Mouse (Mus musculus) MEL (cell line): ENCODE measurements around the gene Spsb1. TPM values are rescaled to one million over a fixed set of nuclear protein-coding genes. Genes with fewer than 3 reads are reported as not detected.

Source experiments
- DNase-seq: peaks from one replicate; pipeline ENCODE4 v3.0.0; 2011; ENCODE audit warnings: low read depth, low spot score
- H3K27ac ChIP-seq: 2 replicates; pipeline ENCODE4 v1.5.1; 2012; ENCODE audit warnings: low read depth, mild to moderate bottlenecking, control low read depth, low read length, moderate library complexity; ENCODE audit not compliant: control insufficient read depth
- H3K27me3 ChIP-seq, 2 experiments: fragments of 150-350 bp in 1 of 2; sonication (generic) in 1 of 2; 2 replicates each; pipeline ENCODE4 v1.6.1; 2012; ENCODE audit warnings: low read length in 2 of 2, mild to moderate bottlenecking in 2 of 2, improper control_type of control experiment in 1 of 2, moderate library complexity in 1 of 2; ENCODE audit not compliant: insufficient read depth in 2 of 2, control insufficient read depth in 1 of 2
- H3K36me3 ChIP-seq, 2 experiments: 2 replicates each; pipeline ENCODE4 v1.6.1; 2012 to 2014; ENCODE audit warnings: low read length in 2 of 2, improper control_type of control experiment in 1 of 2, inconsistent platforms in 1 of 2, mild to moderate bottlenecking in 1 of 2; ENCODE audit not compliant: insufficient read depth in 2 of 2, control insufficient read depth in 1 of 2
- H3K4me1 ChIP-seq, 2 experiments: fragments of 150-350 bp in 1 of 2; sonication (generic) in 1 of 2; 2 replicates each; pipeline ENCODE4 v1.6.1; 2012; ENCODE audit warnings: low read length in 2 of 2, improper control_type of control experiment in 1 of 2, mild to moderate bottlenecking in 1 of 2; ENCODE audit not compliant: insufficient read depth in 2 of 2, control insufficient read depth in 1 of 2
- H3K4me3 ChIP-seq, 2 experiments: fragments of 150-350 bp in 1 of 2; sonication (generic) in 1 of 2; 2 replicates each; pipeline ENCODE4 v1.5.1; 2012; ENCODE audit warnings: low read depth in 2 of 2, low read length in 2 of 2, mild to moderate bottlenecking in 2 of 2, moderate library complexity in 2 of 2, control low read depth in 1 of 2, improper control_type of control experiment in 1 of 2; ENCODE audit not compliant: control insufficient read depth in 1 of 2, insufficient read depth in 1 of 2
- H3K79me2 ChIP-seq: 2 replicates; pipeline ENCODE4 v1.6.1; 2012; ENCODE audit warnings: mild to moderate bottlenecking, low read length, moderate library complexity; ENCODE audit not compliant: control insufficient read depth, poor library complexity, insufficient read depth
- H3K9ac ChIP-seq: 2 replicates; pipeline ENCODE4 v1.6.1; 2012; ENCODE audit warnings: low read depth, mild to moderate bottlenecking, control low read depth, low read length, moderate library complexity; ENCODE audit not compliant: control insufficient read depth, poor library complexity, severe bottlenecking
- H3K9me3 ChIP-seq: fragments of 150-350 bp; sonication (generic); replicated peaks from 2 replicates; pipeline ENCODE4 v1.6.1; 2012; ENCODE audit warnings: mild to moderate bottlenecking, low read length, improper control_type of control experiment, moderate library complexity; ENCODE audit not compliant: insufficient read depth
- BHLHE40 ChIP-seq: IDR thresholded peaks from 2 replicates; pipeline ENCODE4 v1.6.1; 2012; ENCODE audit warnings: low read depth, mild to moderate bottlenecking, inconsistent platforms, low read length, improper control_type of control experiment, borderline replicate concordance
- CHD1 ChIP-seq: IDR thresholded peaks from 2 replicates; pipeline ENCODE4 v1.6.1; 2012; ENCODE audit warnings: low read depth, mild to moderate bottlenecking, inconsistent platforms, low read length, improper control_type of control experiment
- CHD2 ChIP-seq: IDR thresholded peaks from 2 replicates; pipeline ENCODE4 v1.6.1; 2011; ENCODE audit warnings: low read length, improper control_type of control experiment
- CTCF ChIP-seq, 3 experiments: IDR thresholded peaks in 2 of 3; conservative IDR thresholded peaks in 1 of 3; 2 replicates each; pipeline ENCODE4 v1.5.1; 2011 to 2012; ENCODE audit warnings: low read length in 3 of 3, low read depth in 2 of 3, mild to moderate bottlenecking in 2 of 3, improper control_type of control experiment in 1 of 3, inconsistent platforms in 1 of 3, mixed read lengths in 1 of 3, moderate library complexity in 1 of 3; ENCODE audit not compliant: control insufficient read depth in 1 of 3, insufficient read depth in 1 of 3, poor library complexity in 1 of 3, severe bottlenecking in 1 of 3
- ELF1 ChIP-seq: IDR thresholded peaks from 2 replicates; pipeline ENCODE4 v1.6.1; 2014; ENCODE audit warnings: low read depth, mild to moderate bottlenecking, inconsistent platforms, low read length, improper control_type of control experiment, moderate library complexity
- EP300 ChIP-seq, 2 experiments: IDR thresholded peaks; 2 replicates each; pipeline ENCODE4 v1.6.1; 2011; ENCODE audit warnings: improper control_type of control experiment in 2 of 2, low read length in 2 of 2, low read depth in 1 of 2, mild to moderate bottlenecking in 1 of 2
- ETS1 ChIP-seq: IDR thresholded peaks from 2 replicates; pipeline ENCODE4 v1.6.1; 2012; ENCODE audit warnings: low read depth, mild to moderate bottlenecking, inconsistent platforms, low read length, improper control_type of control experiment, moderate library complexity
- GABPA ChIP-seq: IDR thresholded peaks from 2 replicates; pipeline ENCODE4 v1.6.1; 2012; ENCODE audit warnings: low read depth, mild to moderate bottlenecking, inconsistent platforms, low read length, improper control_type of control experiment, moderate library complexity
- GATA1 ChIP-seq: IDR thresholded peaks from 2 replicates; pipeline ENCODE4 v1.6.1; 2011; ENCODE audit warnings: low read depth, low read length, improper control_type of control experiment
- JUND ChIP-seq: IDR thresholded peaks from 2 replicates; pipeline ENCODE4 v1.6.1; 2011; ENCODE audit warnings: low read depth, mild to moderate bottlenecking, improper control_type of control experiment, low read length
- KAT2A ChIP-seq: conservative IDR thresholded peaks from 2 replicates; pipeline ENCODE4 v1.6.1; 2012; ENCODE audit warnings: low read depth, low read length, improper control_type of control experiment, inconsistent platforms
- MAFK ChIP-seq: IDR thresholded peaks from 2 replicates; pipeline ENCODE4 v1.6.1; 2011; ENCODE audit warnings: low read depth, mild to moderate bottlenecking, low read length, improper control_type of control experiment, borderline replicate concordance
- MAZ ChIP-seq: IDR thresholded peaks from 2 replicates; pipeline ENCODE4 v1.6.1; 2012; ENCODE audit warnings: low read depth, mild to moderate bottlenecking, inconsistent platforms, low read length, improper control_type of control experiment
- MXI1 ChIP-seq: IDR thresholded peaks from 2 replicates; pipeline ENCODE4 v1.6.1; 2011; ENCODE audit warnings: mild to moderate bottlenecking, low read depth, low read length, improper control_type of control experiment
- MYB ChIP-seq: IDR thresholded peaks from 2 replicates; pipeline ENCODE4 v1.6.1; 2011; ENCODE audit warnings: mild to moderate bottlenecking, low read depth, low read length, improper control_type of control experiment
- MYC ChIP-seq: IDR thresholded peaks from 2 replicates; pipeline ENCODE4 v1.6.1; 2011; ENCODE audit warnings: low read depth, mild to moderate bottlenecking, low read length, improper control_type of control experiment, moderate library complexity
- NRF1 ChIP-seq: IDR thresholded peaks from 2 replicates; pipeline ENCODE4 v1.6.1; 2014; ENCODE audit warnings: low read depth, mild to moderate bottlenecking, inconsistent platforms, low read length, improper control_type of control experiment, moderate library complexity; ENCODE audit not compliant: poor library complexity, insufficient read depth, severe bottlenecking
- POLR2A ChIP-seq, 2 experiments: IDR thresholded peaks; 2 replicates each; pipeline ENCODE4 v1.6.1; 2011 to 2012; ENCODE audit warnings: low read length in 2 of 2, mild to moderate bottlenecking in 2 of 2, control low read depth in 1 of 2, improper control_type of control experiment in 1 of 2, low read depth in 1 of 2, moderate library complexity in 1 of 2; ENCODE audit not compliant: control insufficient read depth in 1 of 2, insufficient read depth in 1 of 2, poor library complexity in 1 of 2
- RCOR1 ChIP-seq: IDR thresholded peaks from 2 replicates; pipeline ENCODE4 v1.6.1; 2012; ENCODE audit warnings: low read depth, mild to moderate bottlenecking, inconsistent platforms, low read length, improper control_type of control experiment
- SIN3A ChIP-seq: IDR thresholded peaks from 2 replicates; pipeline ENCODE4 v1.6.1; 2012; ENCODE audit warnings: low read length, improper control_type of control experiment, inconsistent platforms
- SMC3 ChIP-seq: IDR thresholded peaks from 2 replicates; pipeline ENCODE4 v1.6.1; 2011; ENCODE audit warnings: low read depth, low read length, improper control_type of control experiment
- TAL1 ChIP-seq: IDR thresholded peaks from 2 replicates; pipeline ENCODE4 v1.6.1; 2012; ENCODE audit warnings: mild to moderate bottlenecking, inconsistent platforms, low read length, moderate library complexity, mixed read lengths
- TBP ChIP-seq: IDR thresholded peaks from 2 replicates; pipeline ENCODE4 v1.8.0; 2011; ENCODE audit warnings: low read depth, low read length, improper control_type of control experiment
- UBTF ChIP-seq: IDR thresholded peaks from 2 replicates; pipeline ENCODE4 v1.6.1; 2012; ENCODE audit warnings: low read depth, mild to moderate bottlenecking, inconsistent platforms, low read length, improper control_type of control experiment, moderate library complexity, borderline replicate concordance; ENCODE audit not compliant: insufficient read depth
- USF1 ChIP-seq: IDR thresholded peaks from 2 replicates; pipeline ENCODE4 v1.6.1; 2014; ENCODE audit warnings: low read depth, mild to moderate bottlenecking, inconsistent platforms, low read length, improper control_type of control experiment, moderate library complexity
- USF2 ChIP-seq, 2 experiments: IDR thresholded peaks; 2 replicates each; pipeline ENCODE4 v1.6.1; 2011 to 2012; ENCODE audit warnings: improper control_type of control experiment in 2 of 2, low read length in 2 of 2, borderline replicate concordance in 1 of 2, inconsistent platforms in 1 of 2, low read depth in 1 of 2, mild to moderate bottlenecking in 1 of 2; ENCODE audit not compliant: insufficient read depth in 1 of 2
- ZC3H11A ChIP-seq: IDR thresholded peaks from 2 replicates; pipeline ENCODE4 v1.6.1; 2012; ENCODE audit warnings: low read depth, mild to moderate bottlenecking, inconsistent platforms, low read length, improper control_type of control experiment
- ZMIZ1 ChIP-seq: IDR thresholded peaks from 2 replicates; pipeline ENCODE4 v1.6.1; 2012; ENCODE audit warnings: low read depth, mild to moderate bottlenecking, inconsistent platforms, low read length, improper control_type of control experiment, moderate library complexity
- ZNF384 ChIP-seq: IDR thresholded peaks from 2 replicates; pipeline ENCODE4 v1.6.1; 2012; ENCODE audit warnings: low read depth, mild to moderate bottlenecking, inconsistent platforms, low read length, improper control_type of control experiment
- polyA plus RNA-seq, 2 experiments: library from polyadenylated mRNA; stranded (reverse) in 1 of 2; unstranded in 1 of 2; fragments of >175 nt in 1 of 2; fragments of >200 nt in 1 of 2; gene quantifications; 2 replicates each; pipeline versions ENCODE4 v1.2.1 to v1.2.4; 2012; ENCODE audit warnings: low replicate concordance in 2 of 2, low read depth in 1 of 2; ENCODE audit not compliant: insufficient read length in 2 of 2, insufficient read depth in 1 of 2, missing spikeins in 1 of 2
- total RNA-seq: library from RNA; depleted of rRNA; stranded (reverse); fragments of 300-350 nt; gene quantifications from 2 replicates; pipeline ENCODE4 v1.2.3, GENCODE M21; 2012

Spsb1 gene
- total and polyA plus RNA-seq, 3 experiments, result 0.12 to 0.25 TPM; not detected in 1

GRCm38 (mm10) chr4:149966252-149966651, 11.4 kb upstream of the Spsb1 start:
- no peaks in the 10 kb centered on the region for H3K4me1 ChIP-seq
- no peaks in the 10 kb centered on the region for H3K79me2 ChIP-seq
- no peaks in the 10 kb centered on the region for H3K27me3 ChIP-seq
- no peak for DNase-seq
- no peak overlapping the region for H3K27ac ChIP-seq
- no peak overlapping the region for H3K9ac ChIP-seq
- no peaks in the 10 kb centered on the region for H3K9me3 ChIP-seq
- TF ChIP-seq ZNF384, result no peak
- TF ChIP-seq JUND, result no peak
- TF ChIP-seq USF2 (IDR thresholded peaks at IDR 0.05; ENCODE audit: borderline replicate concordance in 1 of 2, insufficient read depth in 1 of 2, low read depth in 1 of 2, low read length in 2 of 2), result no peak
- TF ChIP-seq CHD2, result no peak
- no peak for TF ChIP-seq CHD1
- TF ChIP-seq ELF1, result no peak
- TF ChIP-seq ZMIZ1, result no peak
- TF ChIP-seq ETS1, result no peak
- no peak for TF ChIP-seq CTCF (IDR thresholded peaks at IDR 0.05 in 2 of 3, conservative IDR thresholded peaks at IDR 0.05 in 1 of 3; ENCODE audit: control insufficient read depth in 1 of 3, insufficient read depth in 1 of 3, low read depth in 2 of 3, low read length in 3 of 3, poor library complexity in 1 of 3, severe bottlenecking in 1 of 3)
- TF ChIP-seq BHLHE40, result no peak
- no peak for TF ChIP-seq MAFK
- no peak for TF ChIP-seq USF1
- TF ChIP-seq GATA1, result no peak
- no peak for TF ChIP-seq SMC3
- no peak for TF ChIP-seq TBP
- TF ChIP-seq GABPA, result no peak
- TF ChIP-seq TAL1, result no peak
- no peak for TF ChIP-seq KAT2A
- no peak for TF ChIP-seq POLR2A (IDR thresholded peaks at IDR 0.05; ENCODE audit: control insufficient read depth in 1 of 2, insufficient read depth in 1 of 2, low read depth in 1 of 2, low read length in 2 of 2, poor library complexity in 1 of 2)
- no peaks in the 10 kb centered on the region for H3K36me3 ChIP-seq
- H3K4me3 ChIP-seq, result no peak overlapping the region

- no peaks in the 10 kb centered on the region for H3K36me3 ChIP-seq
- H3K4me3 ChIP-seq, result no peak overlapping the region
- no peaks in the 10 kb centered on the region for H3K9me3 ChIP-seq
- TF ChIP-seq MAFK (no peak), MXI1 (no peak), NRF1 (no peak), GABPA (no peak), EP300 (IDR thresholded peaks at IDR 0.05; ENCODE audit: low read depth in 1 of 2, low read length in 2 of 2) (no peak), ZC3H11A (no peak), TAL1 (no peak), BHLHE40 (no peak), MYC (no peak), MAZ (no peak), CTCF (IDR thresholded peaks at IDR 0.05 in 2 of 3, conservative IDR thresholded peaks at IDR 0.05 in 1 of 3; ENCODE audit: control insufficient read depth in 1 of 3, insufficient read depth in 1 of 3, low read depth in 2 of 3, low read length in 3 of 3, poor library complexity in 1 of 3, severe bottlenecking in 1 of 3) (no peak), KAT2A (no peak), TBP (no peak), ELF1 (no peak), USF1 (no peak), UBTF (no peak), MYB (no peak), RCOR1 (no peak), SIN3A (no peak)
- no peak overlapping the region for H3K9ac ChIP-seq
- no peak for DNase-seq
- no peaks in the 10 kb centered on the region for H3K4me1 ChIP-seq
- no peaks in the 10 kb centered on the region for H3K79me2 ChIP-seq
- no peaks in the 10 kb centered on the region for H3K27me3 ChIP-seq
- no peak overlapping the region for H3K27ac ChIP-seq
These were observed 10.8 kb upstream of the Spsb1 start for GRCm38 (mm10) chr4:149965672-149966071.
